Mouse (Mus musculus) T-helper 17 cell (primary cell): ENCODE results near the gene Ralgapa2.
"Not testable (repeated sequence)": the region's sequence is repeated elsewhere in the genome, so short reads cannot be mapped to it uniquely, and the experiment has no call there.

Experiments used
- in situ Hi-C, 2 experiments: fragments of 300-600 bp; cut with MboI, MseI; formaldehyde crosslinking; loops; 1 replicate in 1 of 2; 2 replicates in 1 of 2; pipeline ENCODE4 v1.15.1; 2025; ENCODE audit warnings: high pct_unique_total_duplicates in 2 of 2

Gene Ralgapa2

DNA sequence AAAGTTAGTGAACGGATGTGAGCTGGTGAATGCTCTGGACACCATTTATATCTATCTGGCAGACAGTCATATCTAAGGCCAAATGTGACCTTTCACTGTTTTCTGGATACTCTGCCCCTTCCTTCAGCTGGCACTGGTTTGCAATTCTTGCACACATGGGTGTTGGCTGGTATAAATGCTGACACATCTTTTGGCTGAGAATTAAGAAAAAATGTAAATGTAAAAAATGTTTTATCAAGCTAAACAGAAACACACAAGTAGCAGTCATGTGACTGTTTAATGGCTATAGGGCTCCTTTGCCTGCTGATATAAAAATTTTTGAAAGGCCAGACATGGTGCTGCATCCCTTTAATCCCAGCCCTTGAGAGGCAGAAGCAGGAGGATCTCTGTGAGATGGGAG, 13.0 kb downstream of the Ralgapa2 start:
- in situ Hi-C loops = no loop called here

DNA sequence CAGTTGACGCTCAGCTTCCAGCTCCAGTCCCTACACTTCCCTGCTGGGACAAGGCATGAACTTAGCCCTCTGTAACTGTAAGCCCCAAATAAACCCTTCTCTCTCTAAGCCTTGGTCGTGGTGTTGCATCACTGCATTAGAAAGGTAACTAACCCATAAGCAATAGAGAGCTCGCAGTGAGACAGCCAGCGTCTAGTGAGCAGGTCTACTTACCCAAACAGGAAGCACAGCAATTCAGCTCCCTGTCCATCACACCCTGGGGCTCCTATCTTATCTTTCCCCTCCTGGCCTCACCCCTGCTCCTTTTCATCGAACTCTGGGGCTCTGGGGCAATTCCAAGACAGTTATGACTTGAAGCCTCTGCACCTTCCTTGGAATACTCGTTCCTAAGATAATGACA, 13.8 kb downstream of the Ralgapa2 start:
- in situ Hi-C loops = no loop called here

DNA sequence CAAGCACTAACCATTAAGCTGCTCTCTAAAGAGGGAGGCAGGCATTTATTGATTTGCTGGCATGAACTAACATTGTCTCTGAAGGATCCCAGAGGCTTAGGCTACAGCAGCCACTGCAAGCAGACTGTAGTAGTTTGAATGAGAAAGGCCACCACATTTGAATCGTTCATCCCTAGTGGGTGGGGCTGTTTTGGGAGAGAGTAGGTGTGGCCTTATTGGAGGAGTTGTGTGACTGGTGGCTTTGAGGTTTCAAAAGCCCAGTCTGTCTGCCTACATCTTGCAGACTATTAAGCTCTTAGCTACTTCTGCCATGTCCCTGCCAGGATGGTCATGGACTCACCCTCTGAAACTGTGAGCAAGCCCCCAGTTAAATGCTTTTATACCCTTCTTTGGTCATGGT, 15.1 kb downstream of the Ralgapa2 start:
- in situ Hi-C loops = no loop called here

DNA sequence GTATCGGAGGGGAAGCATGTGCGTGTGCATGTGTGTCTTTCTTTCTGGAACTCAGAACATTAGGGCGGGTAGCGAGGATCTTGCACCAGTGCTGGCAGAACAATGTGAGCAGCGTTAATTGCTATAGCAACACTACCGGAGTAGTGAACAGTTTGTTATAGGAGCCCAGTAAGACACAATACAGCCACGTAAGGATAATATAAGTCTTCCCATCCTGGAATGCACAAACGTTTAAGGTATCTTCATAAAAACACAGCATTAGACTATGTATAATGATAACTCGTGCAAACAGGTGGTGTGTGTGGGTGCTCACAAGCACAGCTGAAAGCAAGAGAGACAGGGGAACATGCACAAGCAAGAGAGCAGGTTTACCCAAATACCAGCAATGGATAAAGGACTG, 16.4 kb downstream of the Ralgapa2 start:
- in situ Hi-C loops = no loop called here

DNA sequence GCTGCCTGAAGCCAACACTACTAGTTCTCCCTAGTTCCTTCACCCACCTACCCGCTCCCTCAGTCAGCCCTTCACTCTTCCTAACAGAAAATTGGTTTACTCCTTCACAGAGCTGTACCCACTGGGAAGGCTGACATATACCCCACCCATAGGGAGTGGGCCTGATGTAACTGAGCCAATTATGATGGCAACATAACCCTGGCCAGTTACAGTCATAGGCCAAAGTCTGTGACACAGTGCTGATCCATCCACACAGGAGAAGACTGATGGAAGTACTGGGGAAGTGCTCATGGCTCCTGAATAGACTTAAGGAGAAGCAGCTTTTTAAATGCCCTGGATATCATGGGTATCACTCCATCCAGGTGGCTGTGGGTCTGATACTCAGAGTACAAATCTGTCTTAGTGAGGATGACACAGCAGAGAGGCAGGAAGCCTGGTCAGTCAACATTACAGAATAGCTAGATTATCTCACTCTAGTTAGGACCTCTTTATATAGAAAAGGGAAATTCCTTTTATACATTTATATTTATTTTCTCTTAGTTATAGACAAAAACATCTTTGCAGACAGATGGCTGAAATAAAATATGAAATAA, 18.7 kb downstream of the Ralgapa2 start:
- in situ Hi-C loops = no loop called here

DNA sequence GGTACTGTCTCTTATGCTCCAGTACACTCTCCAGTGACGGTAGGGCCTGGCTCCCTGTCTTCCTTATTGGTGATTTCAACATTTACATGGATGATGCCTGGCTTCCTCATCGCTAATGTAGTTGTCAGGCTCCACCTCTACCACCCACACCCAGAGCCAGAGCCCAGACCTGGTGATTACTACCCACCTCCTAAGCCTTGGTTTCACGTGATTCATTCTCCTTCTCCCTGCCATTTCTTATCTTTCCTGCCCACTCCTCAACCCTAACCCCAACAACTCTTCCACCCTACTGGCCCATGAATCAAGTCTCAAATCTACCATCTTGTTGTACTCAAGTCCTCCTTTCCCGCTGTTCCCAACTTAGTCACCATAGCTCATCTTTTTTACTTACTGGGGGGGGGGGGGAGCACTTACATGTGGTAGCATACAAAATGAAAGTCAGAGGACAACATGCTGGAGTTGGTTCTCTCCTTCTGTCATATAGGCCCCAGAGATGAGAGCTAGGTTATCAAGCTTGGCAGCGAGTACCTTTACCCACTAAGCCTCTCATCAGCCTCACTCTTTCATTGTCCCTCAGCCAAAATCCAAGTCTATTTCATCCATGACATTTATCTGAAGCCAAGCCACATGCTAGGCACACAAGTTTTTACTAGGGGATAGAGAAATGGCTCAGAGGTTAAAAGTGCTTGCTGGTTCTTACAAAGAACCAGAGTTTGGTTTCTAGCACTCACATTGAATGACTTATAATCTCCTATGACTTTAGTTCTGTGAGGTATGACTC, 20.1 kb downstream of the Ralgapa2 start:
- in situ Hi-C loops = no loop called here

DNA sequence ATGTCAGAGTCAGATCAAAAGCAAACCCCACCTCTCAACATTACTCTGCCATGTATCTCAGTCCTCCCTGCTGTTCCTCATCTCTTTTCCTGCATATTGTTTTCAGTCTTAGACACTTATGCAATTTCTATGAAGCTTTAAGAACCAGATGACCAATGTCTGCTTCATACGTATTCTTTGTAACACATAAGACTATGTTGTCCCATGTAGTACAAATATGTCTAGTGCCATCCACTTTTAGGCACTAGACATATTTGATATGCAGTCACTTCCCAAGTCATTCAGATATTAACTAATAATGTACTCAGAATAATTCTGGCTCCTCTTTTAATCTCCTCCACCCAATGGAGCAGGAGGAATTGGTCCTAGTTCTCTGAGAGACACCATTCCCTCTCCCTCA, 21.2 kb downstream of the Ralgapa2 start:
- in situ Hi-C loops = no loop called here

DNA sequence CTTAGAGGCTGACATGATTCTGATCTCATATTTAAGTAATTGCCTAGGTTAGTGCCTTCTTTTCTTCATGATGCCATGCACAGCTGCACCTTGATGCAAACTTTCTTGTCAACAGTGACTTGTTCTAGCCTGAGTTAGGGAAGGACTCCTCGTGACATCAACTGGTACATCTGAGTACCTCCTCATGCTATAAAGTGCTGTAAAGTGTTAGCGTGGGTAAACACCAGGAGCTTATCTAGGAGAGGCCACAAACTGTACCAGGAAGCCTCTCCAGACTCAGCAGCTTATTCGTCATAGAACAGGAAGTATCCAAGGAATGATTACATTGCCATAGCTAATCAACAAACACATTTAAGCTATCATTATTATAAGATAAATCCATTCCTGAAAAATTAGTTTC, 23.9 kb downstream of the Ralgapa2 start:
- in situ Hi-C loops = loop anchor here in 1 of 2 experiments (10.0 kb wide), 1 partner anchor 127 kb away; no protein-coding TSS in a partner anchor

DNA sequence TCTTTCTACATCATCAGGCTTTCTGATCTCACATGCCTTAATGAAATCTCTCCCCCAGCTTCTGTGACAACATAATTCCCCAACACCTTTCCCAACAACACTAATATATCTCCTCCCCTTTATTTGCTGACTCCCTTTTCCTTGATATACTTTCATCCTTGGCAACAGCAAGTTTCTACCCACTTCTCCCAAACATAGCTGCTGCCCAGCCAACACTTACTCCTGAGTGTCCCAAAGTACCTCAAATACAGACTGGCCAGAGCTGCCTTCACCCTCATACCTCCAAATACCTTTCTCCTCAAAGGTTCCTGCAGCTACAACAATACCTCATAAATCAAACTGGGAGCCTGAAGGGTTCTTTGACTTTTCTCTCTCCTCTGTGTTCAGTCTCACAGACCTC, 29.3 kb downstream of the Ralgapa2 start:
- in situ Hi-C loops = loop anchor here in 1 of 2 experiments (10.0 kb wide), 1 partner anchor 132 kb away; no protein-coding TSS in a partner anchor

DNA sequence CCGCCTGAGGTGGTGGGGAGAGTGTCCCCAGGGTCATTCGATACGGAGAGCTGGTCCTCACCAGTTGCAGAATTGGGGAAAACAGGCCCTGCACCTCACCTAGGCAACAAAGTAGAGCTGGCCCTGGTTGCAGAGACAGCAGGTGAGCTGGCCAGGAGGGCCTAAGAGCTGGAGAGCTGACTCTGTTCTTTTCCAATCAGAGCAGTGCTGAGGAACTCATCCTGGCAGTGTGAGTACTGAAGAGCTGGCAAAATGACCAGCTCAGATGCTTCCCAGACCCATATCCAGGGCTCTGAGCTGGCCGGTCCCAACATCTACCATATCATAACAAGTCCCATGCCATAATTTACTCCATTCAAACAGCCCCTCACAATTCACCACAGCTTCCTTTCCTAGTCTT, 34.7 kb downstream of the Ralgapa2 start:
- in situ Hi-C loops = no loop called here

DNA sequence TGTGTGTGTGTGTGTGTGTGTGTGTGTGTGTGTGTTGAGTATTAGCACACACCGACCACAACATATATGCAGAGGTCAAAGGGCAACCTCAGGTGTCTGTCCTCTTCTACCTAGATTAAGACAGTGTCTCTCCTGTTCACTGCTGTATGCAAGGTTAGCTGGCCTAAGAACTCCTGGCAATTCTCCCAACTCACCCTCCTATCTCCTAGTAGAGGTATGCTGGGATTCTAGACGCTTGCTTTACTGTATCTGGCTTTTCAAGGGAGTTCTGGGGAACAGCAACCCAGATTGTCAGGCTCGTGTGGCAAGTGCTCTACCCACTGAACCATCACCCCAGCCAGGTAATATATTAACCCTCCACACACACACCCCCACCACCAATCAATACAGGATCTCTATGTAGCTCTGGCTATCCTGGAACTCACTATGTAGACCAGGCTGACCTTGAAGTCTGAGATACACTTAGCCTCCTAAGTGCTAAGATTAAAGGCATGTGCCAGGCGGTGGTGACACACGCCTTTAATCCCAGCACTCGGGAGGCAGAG, 35.6 kb downstream of the Ralgapa2 start:
- in situ Hi-C loops = no loop called here

DNA sequence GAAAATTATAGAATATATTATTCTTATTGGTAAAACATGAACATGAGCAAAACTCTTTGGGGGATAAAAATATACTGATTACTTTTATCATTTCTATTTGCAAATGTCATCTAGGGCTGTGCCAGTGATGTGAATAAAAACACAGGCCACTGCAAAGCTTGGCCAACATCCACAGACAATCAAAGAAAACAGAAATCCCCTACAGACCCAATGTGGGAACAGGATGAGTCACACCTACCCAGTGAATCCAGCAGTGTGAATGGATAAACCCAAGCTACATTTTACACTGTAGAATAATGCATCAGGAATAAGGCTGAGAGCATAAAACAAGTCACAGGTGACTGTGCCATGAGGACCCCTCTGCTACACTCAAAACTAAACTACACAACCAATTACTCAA, 36.1 kb downstream of the Ralgapa2 start:
- in situ Hi-C loops = no loop called here

DNA sequence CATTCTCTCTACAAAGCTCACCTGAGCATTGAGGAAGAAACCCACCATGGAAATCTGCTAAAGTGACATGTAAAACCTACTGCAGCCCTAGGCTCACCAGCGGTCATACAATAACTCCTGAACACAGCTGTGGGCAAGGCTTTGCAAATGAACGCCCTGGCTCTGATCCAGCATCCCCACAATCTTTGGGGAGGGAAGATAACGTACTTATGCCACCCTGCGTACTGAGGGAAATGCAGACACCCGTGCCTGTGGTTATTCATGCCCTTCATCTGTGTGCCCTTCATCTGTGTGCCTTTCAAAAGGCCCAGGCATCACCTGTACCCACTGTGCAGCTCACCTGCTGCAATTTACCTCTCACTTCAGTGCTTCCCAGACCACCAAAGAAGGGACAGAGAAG, 41.2 kb downstream of the Ralgapa2 start:
- in situ Hi-C loops = loop anchor here in 1 of 2 experiments (5.0 kb wide), 1 partner anchor 146 kb away; no protein-coding TSS in a partner anchor

DNA sequence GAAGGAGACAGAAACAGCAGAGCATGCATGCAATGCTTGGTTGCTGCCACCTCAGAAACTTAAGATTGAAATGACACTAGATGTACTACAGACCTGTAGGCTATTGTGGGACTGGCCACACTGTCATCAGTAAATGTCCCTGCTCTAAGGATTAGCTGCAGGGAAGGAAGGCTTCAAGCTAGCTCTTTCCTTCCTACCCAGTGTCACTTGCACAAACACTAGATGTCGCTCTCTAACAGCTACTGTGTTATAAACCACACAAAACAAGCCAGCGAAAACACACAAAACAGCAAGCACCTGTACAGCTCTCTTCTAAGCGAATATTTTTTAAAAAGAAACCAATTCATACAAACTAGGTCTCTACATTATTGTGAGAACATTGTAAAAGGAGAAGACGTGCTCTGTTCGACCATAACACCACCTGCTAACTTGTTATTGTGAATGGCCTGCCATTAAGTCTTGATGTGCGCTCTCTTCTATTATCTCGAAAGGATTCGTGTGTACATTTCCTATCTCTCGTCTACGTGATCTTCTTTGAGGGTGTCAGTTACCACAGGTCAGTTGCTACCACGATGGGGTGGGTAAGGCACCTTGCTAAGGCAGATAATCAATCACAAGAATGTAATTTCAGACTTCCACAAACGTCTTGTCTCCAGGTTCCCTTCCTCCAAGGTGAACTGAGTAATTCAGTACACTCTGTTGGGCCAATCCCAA, 42.3 kb downstream of the Ralgapa2 start:
- in situ Hi-C loops = loop anchor here in 1 of 2 experiments (5.0 kb wide), 1 partner anchor 147 kb away; no protein-coding TSS in a partner anchor

DNA sequence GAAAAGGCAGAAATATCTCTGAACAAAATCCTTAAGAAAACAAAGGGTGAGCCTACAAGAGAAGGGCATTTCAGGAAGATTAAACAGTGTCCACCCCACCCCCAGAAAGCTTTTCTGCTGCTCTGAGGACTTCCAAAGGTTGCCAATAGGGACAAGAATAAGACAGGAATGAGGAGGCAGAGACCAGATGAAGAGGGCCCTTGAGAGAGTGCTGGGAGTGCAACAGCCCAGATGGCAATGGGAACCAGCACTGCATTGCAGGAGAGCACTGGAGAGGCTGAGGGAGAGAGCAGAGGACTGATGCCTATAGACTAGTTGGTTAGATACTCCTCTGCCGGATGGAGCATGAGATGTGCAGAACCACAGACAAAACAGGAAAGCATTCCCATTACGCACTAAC, 43.2 kb downstream of the Ralgapa2 start:
- in situ Hi-C loops = no loop called here

DNA sequence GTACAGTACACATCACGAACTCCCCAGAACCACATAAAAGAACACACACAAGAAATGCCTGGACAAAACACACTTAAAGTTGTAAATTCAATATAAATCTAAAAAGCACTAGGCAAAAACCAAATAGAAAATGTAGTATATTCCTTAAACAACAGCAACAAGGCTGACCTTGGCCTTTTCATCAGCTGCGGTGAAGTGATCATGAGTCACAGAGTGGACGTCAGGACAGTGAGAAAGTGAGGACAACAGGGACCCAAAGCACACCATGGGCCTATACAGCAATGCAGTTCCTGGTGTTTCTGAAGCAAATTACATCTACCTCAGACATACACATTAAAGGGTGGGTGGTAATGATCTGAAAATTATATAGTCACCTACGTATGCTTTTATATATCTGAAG, 44.1 kb downstream of the Ralgapa2 start:
- in situ Hi-C loops = no loop called here

DNA sequence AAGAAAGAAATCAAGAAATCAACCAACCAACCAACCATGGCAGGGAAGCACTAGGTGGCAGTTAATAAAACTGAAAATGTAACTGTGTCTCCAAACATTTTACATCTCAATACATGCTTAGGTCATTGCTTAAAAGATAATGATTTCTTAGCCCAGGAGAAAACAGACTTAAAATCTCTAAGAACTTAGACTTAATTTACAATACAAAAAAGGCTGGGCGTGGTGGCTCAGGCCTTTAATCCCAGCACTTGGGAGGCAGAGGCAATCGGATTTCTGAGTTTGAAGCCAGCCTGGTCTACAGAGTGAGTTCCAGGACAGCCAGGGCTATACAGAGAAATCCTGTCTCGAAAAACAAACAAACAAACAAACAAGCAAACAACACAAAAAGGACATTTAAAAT, 45.3 kb downstream of the Ralgapa2 start:
- in situ Hi-C loops = not testable (repeated sequence)

DNA sequence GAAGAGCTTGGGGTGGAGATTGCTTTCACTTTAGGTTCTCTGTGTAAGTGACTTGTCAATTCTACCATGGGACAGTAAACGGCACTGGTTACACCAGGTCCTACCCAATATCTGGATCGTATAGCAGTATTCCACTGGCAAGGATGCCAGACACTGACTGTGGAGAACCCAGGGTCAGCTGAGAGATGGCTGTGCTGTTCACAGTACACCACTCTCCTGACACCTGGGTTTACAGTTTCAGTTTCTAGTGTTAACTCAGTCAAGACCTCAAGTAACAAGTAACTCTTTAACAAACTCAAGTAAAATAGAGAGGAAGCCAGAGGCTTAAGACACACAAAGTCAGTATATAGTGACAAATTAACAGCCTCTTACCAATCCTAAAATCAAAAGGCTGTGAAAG, 54.6 kb downstream of the Ralgapa2 start:
- in situ Hi-C loops = no loop called here

DNA sequence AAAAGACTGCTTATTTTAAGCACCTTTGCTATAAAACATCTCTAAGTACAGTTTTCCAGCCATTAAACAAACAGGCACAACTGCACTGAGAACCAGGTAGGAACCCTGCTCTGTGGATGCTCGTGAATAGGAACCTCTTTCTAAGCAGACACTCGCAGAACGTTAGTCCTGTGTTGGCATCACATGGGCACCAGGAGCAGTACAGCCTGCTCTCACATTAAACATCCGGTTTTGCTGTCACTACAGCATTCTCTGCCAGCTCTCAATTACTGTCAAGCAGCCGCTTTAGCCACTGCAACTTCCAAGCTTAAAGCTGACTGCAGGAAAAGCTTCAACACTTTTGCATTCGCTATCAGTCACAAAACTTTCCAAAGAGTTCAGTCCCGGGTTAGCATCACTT, 55.5 kb downstream of the Ralgapa2 start:
- in situ Hi-C loops = no loop called here

DNA sequence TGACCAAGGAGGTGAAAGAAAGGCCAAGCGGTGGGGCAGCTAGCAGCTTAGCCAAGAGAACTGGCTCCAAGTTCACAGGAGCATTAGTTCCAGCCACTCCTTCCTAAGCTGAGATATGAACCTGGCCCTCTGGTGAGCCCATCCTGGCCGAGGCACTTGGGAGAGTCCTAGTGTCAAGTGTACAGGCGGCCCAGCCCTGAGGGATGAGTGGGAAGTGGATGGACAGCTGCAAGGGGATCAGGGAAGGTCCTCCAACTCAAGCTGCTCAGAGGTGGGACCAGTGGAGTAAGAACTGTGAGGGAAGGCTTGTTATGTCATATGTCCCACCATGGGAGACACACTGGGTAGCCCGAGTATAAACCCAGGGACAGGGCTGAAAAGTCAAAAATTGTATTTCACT, 56.1 kb downstream of the Ralgapa2 start:
- in situ Hi-C loops = no loop called here

DNA sequence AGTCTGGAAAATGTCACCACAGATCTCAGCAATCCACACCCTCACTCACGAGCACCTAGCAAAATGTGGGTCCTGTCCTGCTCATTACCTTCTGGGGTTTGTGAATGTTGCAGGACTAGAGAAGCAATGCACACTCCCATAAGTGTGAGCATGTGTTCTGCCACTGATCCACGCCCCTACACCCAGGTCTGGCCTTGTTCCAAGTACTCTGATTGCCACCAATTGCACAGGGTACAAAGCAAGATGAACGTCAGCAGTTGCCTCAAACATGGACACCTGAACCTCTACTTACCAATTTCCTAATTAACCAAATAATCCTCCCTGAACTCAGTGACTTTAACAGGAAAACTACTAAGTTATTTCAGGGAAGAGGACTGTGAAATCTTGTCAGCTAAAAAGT, 68.1 kb downstream of the Ralgapa2 start:
- in situ Hi-C loops = no loop called here

DNA sequence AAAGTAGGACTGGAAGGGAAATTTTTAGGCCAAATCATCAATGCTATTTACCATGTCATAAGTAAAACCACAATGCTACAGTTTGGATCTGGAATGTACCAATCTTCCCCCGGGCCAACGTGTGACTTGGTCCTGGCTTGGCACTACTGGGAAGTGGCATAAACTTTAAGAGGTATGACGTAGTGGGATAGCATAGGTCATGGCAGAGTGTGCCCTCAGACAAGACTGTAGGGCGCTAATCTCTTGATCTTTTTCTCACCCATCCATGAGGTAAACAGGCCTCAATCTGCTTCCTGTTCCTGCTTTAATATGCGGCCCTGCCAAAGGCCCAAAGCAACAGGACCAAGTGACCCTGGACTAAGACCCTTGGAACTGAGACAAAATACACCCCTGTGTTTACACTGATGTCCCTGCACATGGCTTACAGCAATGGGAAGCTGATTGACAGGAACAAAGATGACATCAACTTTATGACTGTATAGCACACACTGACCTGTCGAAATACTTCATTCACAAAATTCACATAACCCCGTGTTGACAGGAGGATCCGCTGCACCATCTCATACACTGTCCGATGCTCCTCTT, 68.8 kb downstream of the Ralgapa2 start:
- in situ Hi-C loops = no loop called here
